Mouse (Mus musculus) frontal cortex, postnatal 25 days (tissue): ENCODE measurements around the gene Acot13.
"Not testable (repeated sequence)": the region's sequence is repeated elsewhere in the genome, so short reads cannot be mapped to it uniquely, and the experiment has no call there.

Experiments
- DNase-seq, 2 experiments: peaks; one replicate each; pipeline ENCODE4 v3.0.0; 2022; ENCODE audit warnings: low spot score in 2 of 2

Gene Acot13

DNA sequence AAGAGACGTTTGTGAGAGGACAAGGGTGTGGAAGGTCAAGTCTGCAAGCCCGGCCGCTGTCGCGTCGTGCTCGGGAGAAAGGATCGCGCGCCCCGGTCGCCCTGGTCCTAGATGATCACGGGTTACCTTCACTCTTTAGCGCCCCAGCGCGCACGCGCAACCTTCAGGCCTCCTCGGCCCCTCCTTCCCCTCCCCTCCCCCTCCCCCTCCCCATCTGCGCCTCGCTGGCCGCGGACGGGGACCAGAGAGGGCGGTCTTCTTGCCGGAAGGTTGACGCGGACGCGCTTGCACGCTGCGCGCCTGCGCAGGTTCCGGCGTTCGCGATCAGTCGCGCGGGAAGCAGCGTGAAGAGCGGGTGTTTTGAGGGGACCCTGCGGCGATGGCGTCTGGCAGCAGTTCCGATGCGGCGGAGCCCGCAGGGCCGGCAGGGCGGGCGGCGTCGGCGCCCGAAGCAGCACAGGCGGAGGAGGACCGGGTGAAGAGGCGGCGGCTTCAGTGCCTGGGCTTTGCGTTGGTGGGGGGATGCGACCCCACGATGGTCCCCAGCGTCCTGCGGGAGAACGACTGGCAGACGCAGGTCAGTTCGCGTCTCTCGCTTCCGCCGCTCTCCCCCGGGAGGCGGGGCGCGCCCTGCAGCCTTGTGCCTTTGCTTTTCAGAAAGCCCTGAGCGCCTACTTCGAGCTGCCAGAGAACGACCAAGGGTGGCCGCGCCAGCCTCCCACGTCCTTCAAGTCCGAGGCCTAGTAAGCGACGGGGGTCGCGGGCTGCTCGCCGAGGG lies at the start of gene Acot13, which contains the start of gene Tdp2:
Acot13 (minus strand) TSS at position 188 of the 778 bp plus-strand sequence.
Tdp2 (plus strand) TSS at position 327 of the 778 bp plus-strand sequence.
- peak; percentile 84 to 88 for DNase-seq

DNA sequence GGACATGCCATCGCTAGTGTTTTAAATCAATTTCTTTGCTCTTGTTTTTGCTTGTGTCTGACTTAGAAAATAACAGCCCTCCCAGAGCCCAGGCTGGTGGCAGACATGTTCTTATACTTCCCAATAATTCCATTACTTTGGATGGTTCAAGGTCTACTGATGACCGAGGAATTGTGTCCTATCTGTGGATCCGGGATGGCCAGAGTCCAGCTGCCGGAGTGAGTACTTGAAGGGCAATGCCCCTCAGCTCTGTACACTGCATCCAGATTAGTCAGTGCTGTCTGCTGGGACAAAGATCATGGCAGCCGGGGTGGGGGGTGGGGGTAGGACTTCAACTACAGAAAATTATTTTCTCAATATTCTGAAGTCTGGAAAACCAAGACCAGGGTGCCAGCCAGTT lies 49.4 kb upstream of the Acot13 start:
- DNase-seq, result no peak

DNA sequence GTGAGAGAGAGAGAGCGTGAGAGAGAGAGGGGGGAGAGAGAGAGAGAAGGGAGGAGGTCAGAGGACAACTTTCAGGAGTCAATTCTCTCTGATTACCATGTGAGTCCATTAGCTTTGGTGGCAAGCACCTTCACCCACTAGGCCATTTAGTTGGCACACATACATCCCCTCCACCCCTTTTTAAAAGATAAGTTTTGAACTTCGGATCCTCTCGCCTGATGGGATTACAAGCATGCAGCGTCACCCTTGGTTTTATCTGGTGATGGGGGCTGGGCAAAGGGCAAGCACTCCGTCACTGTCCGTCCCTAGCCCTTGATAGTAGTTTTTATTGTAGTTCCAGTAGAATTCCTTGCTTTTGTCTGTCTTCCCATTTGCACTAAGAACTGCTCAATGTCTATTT lies 48.9 kb upstream of the Acot13 start:
- no peak for DNase-seq

DNA sequence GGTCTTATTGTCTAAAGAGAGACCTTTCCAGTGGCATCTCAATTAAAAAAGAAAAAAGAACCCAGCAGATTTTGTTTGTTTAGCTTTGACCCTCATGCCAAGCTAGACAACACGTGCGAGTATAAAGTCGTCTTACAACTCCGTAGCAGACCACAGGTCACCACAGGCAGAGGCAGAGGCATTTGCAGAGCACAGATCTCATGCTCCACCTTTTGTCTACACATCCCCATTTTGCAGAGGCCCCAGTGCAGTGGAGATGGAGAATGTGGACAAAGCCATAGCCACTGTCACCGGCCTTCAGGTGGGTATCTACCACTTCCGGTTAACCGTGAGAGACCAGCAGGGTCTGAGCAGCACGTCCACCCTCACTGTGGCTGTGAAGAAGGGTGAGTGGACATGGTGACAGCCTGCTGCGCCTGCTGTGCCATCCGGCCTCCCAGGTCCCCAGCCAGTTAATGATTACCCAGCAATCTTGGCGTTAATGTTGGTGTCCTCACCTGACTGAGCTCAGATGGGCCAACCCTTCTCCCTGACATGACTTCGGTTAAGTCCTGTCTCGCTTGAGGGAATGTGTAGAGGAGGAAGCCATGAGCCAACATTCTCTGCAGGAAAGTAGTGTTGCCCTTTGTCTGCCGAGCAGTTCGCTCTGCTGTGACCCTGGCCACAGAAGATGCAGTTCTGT lies 48.2 kb upstream of the Acot13 start:
- no peak for DNase-seq

- no peak for DNase-seq
These were observed 36.9 kb upstream of the Acot13 start for GRCm38 (mm10) chr13:24868233-24868632.

DNA sequence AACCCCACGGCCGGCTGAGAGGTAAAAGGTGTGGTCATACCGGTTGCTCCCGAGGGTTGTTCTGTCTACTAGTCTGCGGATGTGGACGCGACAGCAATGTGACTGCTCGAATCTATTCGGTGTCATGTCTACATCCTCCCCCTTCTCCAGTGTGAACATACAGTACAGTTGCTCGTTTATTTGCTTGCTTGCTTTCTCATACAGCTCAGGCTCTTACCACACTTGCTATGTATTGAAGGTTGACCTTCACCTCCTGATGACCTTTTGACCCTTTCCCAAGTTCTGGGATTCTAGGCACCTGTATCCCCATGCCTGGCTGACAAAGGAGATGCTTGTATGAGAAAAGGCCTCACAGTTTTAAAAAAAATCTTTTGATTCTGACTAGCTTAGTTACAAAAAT lies 36.4 kb upstream of the Acot13 start:
- DNase-seq, result no peak

- no peak for DNase-seq
These were observed 35.4 kb upstream of the Acot13 start for GRCm38 (mm10) chr13:24866430-24867402.

- DNase-seq, result peak; percentile 22 to 33
These were observed 31.2 kb upstream of the Acot13 start for GRCm38 (mm10) chr13:24862520-24862919.

DNA sequence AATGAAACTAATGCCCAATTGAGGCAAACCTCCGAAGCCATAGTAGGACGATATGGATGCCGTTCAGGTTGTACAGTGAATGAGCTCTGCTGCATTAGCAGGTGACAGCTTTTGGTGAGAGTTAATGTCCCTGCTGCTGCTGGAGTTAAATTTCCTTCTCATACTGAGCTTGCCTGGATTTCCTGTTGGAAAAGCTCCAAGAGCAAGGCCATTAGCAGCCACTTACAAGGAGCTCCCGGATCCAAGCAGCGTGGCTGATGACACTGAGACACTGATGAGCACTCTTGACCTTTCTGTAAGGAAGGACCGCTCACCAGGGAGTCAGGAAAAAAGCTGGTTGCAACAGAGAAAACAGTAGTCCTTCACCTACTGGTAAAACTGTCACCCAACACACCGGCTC lies 30.7 kb upstream of the Acot13 start:
- no peak for DNase-seq

- DNase-seq, result no peak
These were observed 29.7 kb upstream of the Acot13 start for GRCm38 (mm10) chr13:24861084-24861483.

GRCm38 (mm10) chr13:24859115-24859514 lies 27.8 kb upstream of the Acot13 start:
- DNase-seq, result no peak

GRCm38 (mm10) chr13:24852570-24852969 lies 21.2 kb upstream of the Acot13 start:
- no peak for DNase-seq

- no peak for DNase-seq
These were observed 20.6 kb upstream of the Acot13 start for GRCm38 (mm10) chr13:24851989-24852388.

DNA sequence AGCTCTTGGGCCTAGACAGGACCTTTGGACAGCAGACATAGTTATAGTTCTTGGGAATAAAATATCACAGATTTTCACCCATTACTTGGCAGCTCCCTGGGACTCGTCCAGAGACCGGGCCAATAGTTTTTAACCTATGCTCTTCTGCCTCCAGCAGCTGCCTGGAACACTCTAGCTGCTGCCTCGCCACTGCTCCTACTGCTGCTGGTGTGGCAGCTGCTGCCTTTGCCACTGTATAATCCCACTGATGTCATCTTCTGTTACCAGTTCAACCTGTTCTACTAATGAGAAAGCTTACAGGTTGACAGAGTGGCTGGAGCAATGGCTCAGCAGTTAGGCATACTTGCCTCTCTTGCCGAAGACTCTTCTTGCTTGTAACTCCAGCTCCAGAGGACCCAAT lies 18.0 kb upstream of the Acot13 start:
- DNase-seq, result no peak

DNA sequence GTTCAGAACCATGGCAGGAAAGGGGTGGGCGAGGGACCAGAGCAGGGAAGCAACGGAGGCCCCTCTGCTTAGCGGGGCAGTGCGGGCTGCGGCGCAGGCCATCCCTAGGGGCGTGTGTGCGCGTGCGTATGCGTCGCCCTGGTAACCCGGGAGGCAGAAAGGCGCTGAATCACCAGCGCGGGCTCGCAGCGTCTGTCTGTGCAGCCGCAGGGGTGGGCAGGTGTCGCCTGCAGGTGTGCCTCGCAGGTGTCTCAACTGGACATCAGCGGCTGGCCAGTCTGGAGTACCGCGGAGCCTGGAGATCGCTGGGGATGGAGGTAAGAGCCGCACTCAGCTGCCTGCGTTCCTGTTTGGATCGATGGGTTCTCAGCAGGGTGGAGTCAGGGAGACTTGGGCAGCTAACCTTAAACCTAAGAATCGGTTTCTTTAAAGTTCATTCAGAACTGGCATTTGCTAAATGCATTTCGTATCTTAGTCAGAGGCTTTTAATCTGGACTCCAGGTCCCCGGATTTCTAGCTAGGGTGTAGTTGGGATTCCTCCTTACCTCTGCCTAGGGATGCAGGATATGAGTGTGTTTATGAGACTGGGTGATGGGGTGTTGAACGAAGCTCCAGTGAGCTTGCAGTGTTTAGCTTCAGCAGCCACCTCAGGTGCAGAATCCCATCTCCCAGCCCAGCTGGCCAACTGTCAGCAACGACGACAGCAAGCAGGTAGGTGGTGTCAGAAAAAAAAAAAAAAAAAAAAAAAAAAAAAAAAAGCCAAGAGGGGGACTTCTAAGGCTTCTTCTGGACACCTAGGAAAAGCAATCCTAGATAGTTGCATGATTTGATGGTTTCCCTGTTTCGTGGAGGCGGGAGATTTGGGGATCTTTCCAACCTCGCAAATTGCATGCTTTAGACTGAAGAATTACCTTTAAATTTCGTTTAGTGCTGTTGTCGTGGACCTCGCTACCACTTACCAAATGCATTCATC lies 13.9 kb upstream of the Acot13 start, which contains the start of gene D130043K22Rik:
D130043K22Rik (plus strand) TSS at position 153 of the 973 bp plus-strand sequence.
- DNase-seq, result peak; percentile 55 to 66

GRCm38 (mm10) chr13:24841702-24842101 lies 10.4 kb upstream of the Acot13 start:
- no peak for DNase-seq

GRCm38 (mm10) chr13:24839831-24840230 lies 8.5 kb upstream of the Acot13 start:
- no peak for DNase-seq

- not testable (repeated sequence) for DNase-seq
These were observed 6.4 kb upstream of the Acot13 start for GRCm38 (mm10) chr13:24837765-24838164.

- DNase-seq, result no peak
These were observed 1.4 kb upstream of the Acot13 start for GRCm38 (mm10) chr13:24832811-24833155.

DNA sequence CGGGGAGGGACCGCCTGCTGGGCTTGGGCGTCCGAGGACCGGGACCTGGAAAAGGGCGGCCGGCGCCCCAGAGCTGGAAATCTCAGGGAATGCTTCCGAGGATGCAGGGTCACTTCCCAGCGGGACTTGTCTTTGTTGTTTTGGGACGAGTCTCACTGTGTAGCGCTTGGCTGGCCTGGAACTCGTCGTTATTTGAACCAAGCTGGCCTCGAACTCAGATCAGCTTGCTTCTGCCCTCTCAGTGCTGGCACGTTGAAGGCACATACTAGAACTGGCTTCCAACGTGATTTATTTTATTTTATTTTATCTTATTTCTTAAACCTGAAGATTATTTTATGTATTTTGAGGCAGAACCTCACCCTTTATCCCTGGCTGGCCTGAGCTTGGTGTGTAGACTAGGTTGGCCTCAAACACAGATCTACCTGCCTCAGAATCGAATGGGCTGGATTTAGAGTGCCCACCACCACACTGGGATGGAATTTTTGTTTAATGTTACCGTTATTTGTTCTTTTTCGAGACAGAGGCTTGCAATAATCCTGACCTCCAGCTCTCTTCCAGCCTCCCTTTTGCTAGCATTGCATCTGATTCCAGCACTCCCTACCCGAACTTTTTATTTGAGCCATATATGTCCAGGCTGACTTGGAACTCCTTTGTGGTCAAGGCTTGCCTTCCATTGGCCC lies 931 bp upstream of the Acot13 start:
- DNase-seq, result no peak
